Mouse (Mus musculus): ENCODE measurements around the gene Vax1.

Vax1 gene

DNA sequence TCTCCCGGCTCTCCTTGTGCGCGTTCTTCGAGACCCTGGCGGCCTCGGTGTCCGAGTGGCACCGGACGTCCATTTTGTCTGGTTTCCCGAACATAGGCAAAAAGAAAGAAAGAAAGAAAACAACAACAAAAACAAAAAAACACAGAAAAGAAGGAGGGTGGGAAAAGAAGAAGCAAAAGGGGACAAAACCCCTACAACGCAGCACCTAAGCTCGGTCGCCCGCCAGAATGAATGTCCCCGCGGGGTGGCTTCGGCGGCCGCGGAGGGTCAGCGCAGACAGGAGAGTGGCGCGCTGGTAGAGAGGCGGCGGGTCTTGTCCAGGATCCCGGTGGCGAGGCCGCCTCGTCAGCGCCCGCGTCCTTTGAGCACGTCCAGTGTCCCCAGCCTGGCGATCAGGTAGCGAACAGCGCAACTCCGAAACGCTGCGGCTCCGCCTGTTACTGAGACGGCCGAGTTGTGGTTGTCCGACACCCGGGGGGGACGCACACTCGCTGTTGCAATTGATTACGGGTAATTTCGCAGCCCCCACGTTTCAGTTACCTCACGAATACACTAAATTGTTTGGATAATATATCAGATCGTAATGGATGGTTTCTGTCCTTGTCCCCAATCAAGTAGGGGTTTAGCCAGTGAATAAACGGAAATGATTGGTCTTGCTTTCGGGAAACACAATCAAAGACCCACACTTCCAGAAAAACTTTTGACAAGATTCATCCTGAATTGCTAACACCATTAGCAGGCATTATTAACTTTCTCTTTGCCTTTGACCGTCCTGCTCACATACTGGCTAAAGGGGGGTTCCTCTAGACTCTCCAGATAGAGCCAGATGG, at the start of gene Vax1:
TSS of gene Vax1 (minus strand) at position 121 of the 830 bp plus-strand sequence.
- DNase-seq (ENCODE audit: low read depth in 1 of 2, low spot score in 2 of 2), result no peak

DNA sequence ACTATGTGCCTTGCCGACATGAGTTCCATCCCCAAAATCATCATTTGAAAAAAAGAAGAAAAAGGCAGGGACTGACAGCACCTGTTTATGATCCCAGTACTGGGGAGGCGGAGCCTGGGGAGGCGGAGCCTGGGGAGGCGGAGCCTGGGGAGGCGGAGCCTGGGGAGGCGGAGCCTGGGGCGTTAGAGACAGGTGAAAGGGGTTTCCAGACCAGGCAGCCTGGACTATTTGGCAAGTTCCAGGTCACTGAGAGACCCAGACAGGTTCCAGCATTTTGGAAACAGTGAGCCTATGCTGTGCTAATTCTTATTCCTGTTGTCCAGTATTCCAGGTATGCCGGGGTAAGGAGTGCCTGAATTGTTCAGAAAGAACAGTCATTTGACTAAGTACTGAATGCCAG, 49.1 kb upstream of the Vax1 start, which contains the start of gene Kcnk18:
TSS of gene Kcnk18 (plus strand) at position 224 of the 400 bp plus-strand sequence.
- no peak for DNase-seq (ENCODE audit: low read depth in 1 of 2, low spot score in 2 of 2)

DNA sequence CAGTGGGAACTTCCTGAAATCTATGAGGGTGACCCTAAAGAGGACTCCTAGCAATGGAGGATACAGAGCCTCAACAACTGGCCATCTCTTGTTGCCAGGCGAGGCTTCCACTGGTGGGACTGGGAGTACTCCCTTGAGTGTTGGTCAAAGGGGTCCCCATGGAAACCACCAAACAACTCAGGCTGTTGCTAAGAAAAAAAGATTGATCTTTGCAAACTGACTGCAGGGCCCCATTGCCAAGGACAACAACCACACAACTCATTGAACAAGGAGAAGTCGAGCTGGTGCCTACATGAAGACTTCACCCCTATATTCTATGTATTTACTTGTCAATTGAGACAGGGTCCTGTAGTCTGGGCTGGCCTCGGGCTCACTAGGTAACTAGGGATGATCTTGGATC, 47.0 kb upstream of the Vax1 start:
- DNase-seq (ENCODE audit: low read depth in 1 of 2, low spot score in 2 of 2), result no peak

- DNase-seq (ENCODE audit: low read depth in 1 of 2, low spot score in 2 of 2), result no peak
These were observed 39.1 kb upstream of the Vax1 start for GRCm38 (mm10) chr19:59208986-59209385.

GRCm38 (mm10) chr19:59208475-59208874, 38.6 kb upstream of the Vax1 start:
- peak; percentile 21 to 22 for DNase-seq (ENCODE audit: low read depth in 1 of 2, low spot score in 2 of 2)

GRCm38 (mm10) chr19:59198161-59198560, 28.3 kb upstream of the Vax1 start:
- peak; percentile 13 to 26 for DNase-seq (ENCODE audit: low read depth in 1 of 2, low spot score in 2 of 2)

DNA sequence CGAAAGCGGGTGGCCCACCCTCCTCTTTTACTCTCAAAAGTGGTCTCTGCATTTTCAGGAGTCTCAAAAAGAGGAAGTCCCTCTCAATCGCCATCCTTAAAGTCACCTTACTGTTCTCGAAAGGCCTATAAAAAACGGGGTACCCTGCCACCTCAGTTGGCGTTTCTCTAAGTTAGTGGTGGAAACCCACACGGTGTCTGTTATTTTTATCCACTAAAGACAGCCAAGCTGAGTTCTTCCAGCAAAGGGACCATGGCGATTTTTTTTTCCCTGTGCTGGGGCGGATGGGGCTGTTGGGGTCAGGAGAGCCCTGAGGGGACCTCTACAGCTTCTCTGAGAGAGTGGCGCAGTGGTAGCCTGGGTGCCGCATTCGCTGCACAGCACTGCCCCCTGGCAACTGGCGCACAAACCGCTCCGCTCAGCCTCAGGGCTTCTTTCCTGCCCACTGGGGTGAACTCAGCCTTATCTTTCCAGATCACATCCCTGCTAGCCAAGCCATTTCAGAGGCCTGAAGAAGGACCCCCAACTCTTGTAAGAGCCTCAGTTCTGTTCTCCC, 26.3 kb upstream of the Vax1 start:
- no peak for DNase-seq (ENCODE audit: low read depth in 1 of 2, low spot score in 2 of 2)

DNA sequence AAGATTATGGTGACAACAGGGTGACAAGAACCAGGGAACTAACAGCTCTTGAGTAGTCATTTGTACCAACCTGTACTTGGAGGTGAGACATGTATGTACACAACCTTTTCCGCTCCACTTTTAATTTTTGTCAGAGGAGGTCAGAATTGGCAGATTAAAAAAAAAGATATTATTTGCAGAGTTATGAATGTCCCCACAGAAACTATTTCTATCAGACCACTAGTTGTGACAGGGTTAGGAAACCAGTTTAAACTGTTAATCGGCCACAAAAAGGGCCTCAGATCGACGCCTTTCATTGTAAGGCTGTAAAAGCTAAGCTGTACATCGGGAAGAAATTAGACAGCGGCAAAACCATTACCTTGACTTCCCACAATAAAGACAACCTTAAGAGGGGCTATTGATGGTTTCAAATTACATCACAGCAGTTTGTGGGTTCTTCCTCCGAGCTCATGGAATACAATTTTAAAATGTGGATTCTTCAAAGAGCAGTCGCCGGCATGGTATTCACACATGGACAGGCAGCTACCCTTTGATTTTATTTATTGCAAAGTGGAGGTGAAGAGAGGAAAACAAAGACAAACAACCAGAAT, 25.4 kb upstream of the Vax1 start:
- no peak for DNase-seq (ENCODE audit: low read depth in 1 of 2, low spot score in 2 of 2)

DNA sequence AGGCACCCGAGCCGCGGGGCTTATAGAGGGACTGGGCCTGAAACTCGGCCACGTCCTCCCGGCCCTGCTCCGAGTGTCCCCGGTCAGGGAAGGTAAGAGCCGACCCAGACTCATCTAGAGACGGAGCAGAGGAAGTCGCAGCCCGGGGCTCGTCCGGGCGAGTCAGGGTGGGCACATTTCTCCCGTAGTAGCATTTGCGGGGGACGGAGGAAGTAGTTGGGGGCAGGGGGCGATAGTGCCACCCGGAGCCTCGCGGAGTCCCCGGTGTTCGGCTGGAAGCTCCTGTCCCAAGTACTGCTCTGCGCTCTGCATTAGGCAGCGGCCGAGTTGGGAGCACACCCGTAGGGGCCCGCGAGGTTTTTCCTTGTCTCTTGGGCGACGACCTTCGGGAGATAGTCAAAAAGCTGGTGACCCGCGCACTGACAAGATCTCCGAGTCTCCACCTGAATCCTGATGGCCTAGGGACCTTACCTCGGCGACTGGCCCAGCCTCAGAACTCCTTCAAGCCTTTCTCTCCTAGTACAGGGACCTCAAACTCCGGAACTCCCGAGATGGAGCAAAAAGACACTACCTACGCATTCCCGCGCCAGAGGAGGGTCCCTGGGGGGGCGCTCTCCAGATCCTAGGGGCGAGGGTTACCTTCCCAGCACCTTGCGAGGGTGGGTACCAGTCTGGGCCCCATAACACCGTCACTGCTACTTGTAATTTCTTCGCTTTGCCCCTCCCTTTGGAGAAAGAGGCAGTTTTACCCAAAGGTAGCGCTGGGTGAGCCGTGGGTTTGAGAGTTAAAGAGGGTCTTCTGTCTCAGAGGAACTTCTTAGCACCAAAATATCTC, 24.3 kb upstream of the Vax1 start:
- DNase-seq (ENCODE audit: low read depth in 1 of 2, low spot score in 2 of 2), result no peak

GRCm38 (mm10) chr19:59193456-59193855, 23.6 kb upstream of the Vax1 start:
- no peak for DNase-seq (ENCODE audit: low read depth in 1 of 2, low spot score in 2 of 2)

- DNase-seq (ENCODE audit: low read depth in 1 of 2, low spot score in 2 of 2), result no peak
These were observed 22.6 kb upstream of the Vax1 start for GRCm38 (mm10) chr19:59192491-59192890.

GRCm38 (mm10) chr19:59191123-59191505, 21.3 kb upstream of the Vax1 start:
- DNase-seq (ENCODE audit: low read depth in 1 of 2, low spot score in 2 of 2), result no peak

DNA sequence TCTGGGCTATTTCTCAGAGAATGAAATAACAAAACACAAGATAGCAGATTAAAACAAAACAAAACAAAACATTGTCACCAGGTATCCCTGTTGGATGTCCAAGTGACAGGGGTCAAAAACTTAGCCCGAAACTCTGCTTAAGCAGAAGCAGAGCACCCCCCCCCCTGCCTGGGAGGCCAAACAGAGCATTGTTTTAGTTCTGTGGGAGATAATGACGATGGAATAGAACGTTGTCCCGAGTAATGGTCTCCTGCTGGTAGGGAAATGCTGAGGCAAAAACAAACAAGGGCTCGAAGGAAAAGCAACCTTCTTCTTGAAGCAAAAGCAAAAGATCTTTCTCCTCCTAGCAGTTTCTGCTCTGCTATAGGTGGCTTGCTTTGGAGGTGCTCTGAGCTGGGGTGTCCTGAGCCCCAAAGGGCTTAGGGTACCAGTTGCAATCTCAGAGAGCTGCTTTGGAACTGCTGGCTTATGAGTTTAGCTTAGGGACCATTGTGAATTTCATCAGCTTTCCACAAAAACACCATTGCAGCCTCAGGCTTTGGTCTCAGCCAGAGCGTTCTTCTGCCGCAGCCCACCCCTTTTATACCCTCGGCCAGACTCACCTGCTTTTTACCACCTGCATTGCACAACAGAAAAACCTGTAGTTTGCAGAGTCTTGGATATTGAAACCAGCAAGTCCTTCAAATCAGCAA, 20.7 kb upstream of the Vax1 start:
- DNase-seq (ENCODE audit: low read depth in 1 of 2, low spot score in 2 of 2), result no peak

DNA sequence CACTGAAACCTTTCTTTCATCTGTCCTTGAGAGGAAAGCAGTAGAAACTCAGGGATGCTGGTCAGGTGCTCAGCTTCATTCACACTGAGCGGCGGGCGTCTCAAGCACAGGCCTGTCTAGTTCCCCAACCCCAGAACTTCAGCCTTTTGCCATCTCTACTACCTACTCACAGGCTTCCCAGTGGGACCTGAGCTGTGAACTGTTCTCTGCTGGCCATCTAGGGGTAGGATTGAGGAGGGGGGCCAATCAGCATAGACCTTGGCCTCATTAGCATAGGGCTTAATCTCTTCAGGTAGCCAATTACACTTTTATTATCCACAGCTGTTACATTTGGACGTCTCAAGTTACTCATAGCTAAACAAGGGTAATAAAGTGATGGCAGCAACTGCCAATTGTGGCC, 19.1 kb upstream of the Vax1 start:
- no peak for DNase-seq (ENCODE audit: low read depth in 1 of 2, low spot score in 2 of 2)

DNA sequence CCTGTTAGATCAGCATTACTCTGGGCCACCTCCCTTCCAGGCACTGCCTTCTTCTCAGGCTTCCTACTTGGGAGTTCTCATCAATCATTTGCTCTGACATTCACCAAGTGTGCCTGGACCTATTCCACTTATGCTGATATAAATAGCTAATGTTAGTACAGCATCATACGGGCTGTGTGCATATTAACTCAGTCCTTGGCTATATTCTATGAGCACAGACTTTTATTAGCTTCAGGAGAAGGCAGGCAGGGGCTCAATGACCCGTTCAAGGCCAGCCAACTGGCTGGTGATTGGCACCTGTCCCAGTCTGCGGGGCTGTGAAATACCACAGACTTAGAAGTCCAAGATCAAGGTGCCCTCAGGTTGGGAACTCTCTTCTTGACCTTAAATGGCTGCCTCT, 14.1 kb upstream of the Vax1 start:
- no peak for DNase-seq (ENCODE audit: low read depth in 1 of 2, low spot score in 2 of 2)

- no peak for DNase-seq (ENCODE audit: low read depth in 1 of 2, low spot score in 2 of 2)
These were observed 3.6 kb upstream of the Vax1 start for GRCm38 (mm10) chr19:59173341-59174015.

- no peak for DNase-seq (ENCODE audit: low read depth in 1 of 2, low spot score in 2 of 2)
These were observed 2.9 kb upstream of the Vax1 start for GRCm38 (mm10) chr19:59172781-59173180.

DNA sequence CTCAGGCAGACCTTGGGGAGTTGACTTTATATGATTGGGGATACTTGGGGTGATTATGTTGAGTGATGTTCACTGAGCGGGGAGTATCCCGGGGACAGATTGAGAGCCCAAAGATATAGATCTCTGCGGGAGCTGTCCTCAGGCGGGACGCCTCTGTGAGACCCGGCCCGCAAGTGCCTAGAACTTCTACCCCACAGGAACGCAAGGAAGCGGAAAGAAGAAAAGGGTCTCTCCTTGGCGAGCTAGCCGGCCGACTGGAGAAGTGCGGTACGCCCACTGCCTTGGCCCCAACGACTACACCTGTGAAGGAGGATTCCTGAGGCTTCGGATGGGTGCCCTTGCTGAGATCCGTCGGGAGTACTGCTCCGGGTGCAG, 2.0 kb upstream of the Vax1 start:
- no peak for DNase-seq (ENCODE audit: low read depth in 1 of 2, low spot score in 2 of 2)

DNA sequence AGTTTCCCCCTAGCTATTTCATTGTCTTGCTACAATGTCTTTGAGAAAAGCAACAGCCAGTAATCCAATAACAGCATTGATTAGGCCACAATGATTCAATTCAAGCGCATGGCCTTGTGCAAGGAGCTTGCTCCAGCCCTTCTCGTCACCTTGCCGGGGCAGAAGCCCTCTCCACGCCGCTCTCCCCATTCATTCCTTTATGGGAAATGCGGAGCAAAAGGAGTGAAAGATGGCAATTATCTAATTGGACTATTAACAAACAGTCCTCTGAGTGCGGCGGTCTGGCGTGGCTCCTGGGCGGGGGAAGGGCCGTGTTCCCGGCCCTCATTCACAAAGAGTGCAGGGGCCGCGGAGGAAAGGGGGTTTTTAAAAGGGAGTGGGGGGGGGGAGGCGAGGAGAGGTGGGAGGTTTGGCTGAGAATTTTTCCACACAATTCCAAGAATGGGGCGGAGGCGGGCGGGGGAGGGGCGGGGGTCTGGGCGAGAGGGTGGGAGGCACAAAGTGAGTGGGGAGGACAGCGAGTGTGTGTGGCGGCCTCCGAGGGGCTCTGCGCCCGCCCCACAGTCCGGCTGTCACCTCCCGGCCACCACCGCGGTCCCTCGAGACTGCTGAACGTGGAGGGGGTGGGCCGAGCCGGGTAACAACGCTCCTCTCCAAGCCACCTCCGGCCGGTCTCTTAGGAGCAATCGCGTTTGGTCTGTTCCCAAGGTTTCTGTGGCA, 1.5 kb upstream of the Vax1 start:
- no peak for DNase-seq (ENCODE audit: low read depth in 1 of 2, low spot score in 2 of 2)

DNA sequence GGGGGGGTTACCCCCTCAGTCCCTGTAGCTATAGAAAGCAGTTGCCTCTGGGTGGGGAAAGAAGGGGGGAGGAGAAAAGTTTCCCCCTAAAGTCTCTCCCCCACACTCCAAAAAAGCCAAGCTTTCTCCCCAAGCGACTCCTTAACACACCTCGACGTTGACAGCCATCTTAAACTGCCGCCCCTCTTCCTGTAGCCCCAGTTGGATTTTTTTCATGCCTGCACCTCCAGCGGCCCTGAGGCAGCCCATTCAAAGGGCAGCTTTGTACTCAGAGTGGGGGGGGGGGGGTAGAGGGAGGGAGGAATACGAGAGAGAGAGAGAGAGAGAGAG, 875 bp upstream of the Vax1 start:
- no peak for DNase-seq (ENCODE audit: low read depth in 1 of 2, low spot score in 2 of 2)
